Mouse (Mus musculus): ENCODE results near the gene Ywhag.

- TF ChIP-seq POLR2A (IDR thresholded peaks at IDR 0.05; ENCODE audit: borderline replicate concordance, insufficient read depth, low read length) (no peak), CTCF (IDR thresholded peaks at IDR 0.05; ENCODE audit: borderline replicate concordance, insufficient read depth, low read depth, low read length) (no peak)
Measured at GRCm38 (mm10) chr5:135887675-135888102, 46.7 kb downstream of the Ywhag start, which contains the start of gene Hspb1.
